In genomic region chrX:57233596-57233995, GRCm38 (mm10) we compare ENCODE assay signal across 27 mouse cellular contexts. TPM values are rescaled to one million over a fixed set of nuclear protein-coding genes. Genes with fewer than 3 reads are reported as not detected.
DNase-seq lines count a peak whose midpoint lies in the region; ATAC-seq lines count a peak whose summit lies in the region.
"Had no signal": no experiment of that assay in that cellular context is flagged by ENCODE, and none has a peak within 500 bp of the region (broad histone marks: within the 10 kb centered on the region; RNA-seq: fewer than 3 reads in every experiment).

No protein-coding gene starts in this region.

- H3K9ac ChIP-seq in hindbrain, embryonic 11.5 days (ENCODE audit: low read depth, low read length): no peak overlapping the region
- H3K9ac ChIP-seq: embryonic facial prominence, embryonic 12.5 days; forebrain, embryonic 12.5 days; heart, embryonic 15.5 days; hindbrain, embryonic 14.5 days had no signal

- no peak overlapping the region for H3K27ac ChIP-seq in hindbrain, embryonic 11.5 days (ENCODE audit: low read depth, low read length)
- H3K27ac ChIP-seq: embryonic facial prominence, embryonic 12.5 days; forebrain, embryonic 12.5 days; heart, adult 2 months; heart, embryonic 15.5 days; hindbrain, embryonic 14.5 days had no signal

- no peaks in the 10 kb centered on the region for H3K36me3 ChIP-seq in hindbrain, embryonic 11.5 days (ENCODE audit: control insufficient read depth, insufficient read depth, low read length)
- H3K36me3 ChIP-seq: embryonic facial prominence, embryonic 12.5 days; forebrain, embryonic 12.5 days; heart, embryonic 15.5 days had no signal

- intact Hi-C loops in left cerebral cortex, postnatal 25 days (cut with DNase I): no loop called here

- H3K4me1 ChIP-seq in hindbrain, embryonic 11.5 days (replicated peaks; ENCODE audit: control insufficient read depth, insufficient read depth, low read length): no peaks in the 10 kb centered on the region
- H3K4me1 ChIP-seq: embryonic facial prominence, embryonic 12.5 days; forebrain, embryonic 12.5 days; heart, embryonic 15.5 days had no signal

- no peaks in the 10 kb centered on the region for H3K27me3 ChIP-seq in hindbrain, embryonic 11.5 days (ENCODE audit: control insufficient read depth, insufficient read depth, low read length)
- H3K27me3 ChIP-seq: CH12.LX; embryonic facial prominence, embryonic 12.5 days; forebrain, embryonic 12.5 days; heart, embryonic 15.5 days had no signal

- H3K4me3 ChIP-seq in hindbrain, embryonic 11.5 days (ENCODE audit: low read depth, low read length): no peak overlapping the region
- H3K4me3 ChIP-seq: embryonic facial prominence, embryonic 12.5 days; forebrain, embryonic 12.5 days; heart, adult 2 months; heart, embryonic 15.5 days had no signal

- no peaks in the 10 kb centered on the region for H3K9me3 ChIP-seq in hindbrain, embryonic 11.5 days (ENCODE audit: control insufficient read depth, low read length)
- H3K9me3 ChIP-seq: embryonic facial prominence, embryonic 12.5 days; forebrain, embryonic 12.5 days; heart, embryonic 15.5 days had no signal

- WGBS in hindbrain, embryonic 11.5 days: 65% methylated on average over 2 of the region's 2 CpGs

- no peak overlapping the region for H3K4me2 ChIP-seq in hindbrain, embryonic 11.5 days (replicated peaks; ENCODE audit: low read depth, low read length)
- H3K4me2 ChIP-seq: embryonic facial prominence, embryonic 12.5 days; forebrain, embryonic 12.5 days; heart, embryonic 11.5 days; heart, embryonic 15.5 days; hindbrain, embryonic 14.5 days had no signal

- no peak for ATAC-seq in hindbrain, embryonic 11.5 days (ENCODE audit: low FRiP score)
- ATAC-seq: activated CD4-positive, CD25-positive, alpha-beta regulatory T cell, adult 4 months; forebrain, embryonic 16.5 days; Patski had no signal

- peak; percentile 11 for DNase-seq in layer of hippocampus, adult 11-12 months (ENCODE audit: low spot score)
- DNase-seq in layer of hippocampus, postnatal 10 days (ENCODE audit: low spot score in 2 of 2): no peak
- peak; percentile 23 to 60 for DNase-seq in left cerebral cortex, postnatal 25 days (ENCODE audit: low spot score in 2 of 2)
- no peak for DNase-seq in left cerebral cortex, adult 11 months (ENCODE audit: low spot score)
- peak; percentile 11 to 28 for DNase-seq in frontal cortex, postnatal 36 days (ENCODE audit: low spot score in 2 of 2)
- DNase-seq in right cerebral cortex, postnatal 25 days: peak; percentile 4
- no peak for DNase-seq in hindbrain, embryonic 11.5 days (ENCODE audit: low spot score)
- no peak for DNase-seq in embryo, embryonic 11 days
- DNase-seq: adrenal gland, postnatal 14 days; cerebellum, adult 2 months; cerebellum, postnatal 10 days; gastrocnemius, postnatal 14 days; heart, adult 2 months; heart, postnatal 14 days had no signal

RNA-seq across cellular contexts. Expression of gene Cd40lg, which starts 21.7 kb away (rescaled TPM):
- not detected for total RNA-seq in layer of hippocampus, postnatal 10 days (2021)
- total RNA-seq in left cerebral cortex, postnatal 25 days (2021): not detected
- not detected in 2 replicates for polyA plus RNA-seq in hindbrain, embryonic 11.5 days (2014; fragmentation: Nextera tagmentation; extraction: Ambion mirVana)
- total RNA-seq: adrenal gland, adult 18-20 months; adrenal gland, postnatal 14 days; gastrocnemius, adult 18-20 months; gastrocnemius, postnatal 14 days; heart, adult 2 months; hematopoietic stem cell, adult 5-6 weeks had no signal
- polyA plus RNA-seq: cerebellum, adult 2 months; embryonic facial prominence, embryonic 12.5 days; forebrain, embryonic 12.5 days; forebrain, embryonic 16.5 days; gonadal fat pad, adult 2 months; heart, embryonic 11.5 days; heart, embryonic 15.5 days; hindbrain, embryonic 14.5 days; Patski had no signal

Comparison
In these comparisons a context has a peak if more than half of its experiments do, and no peak if none do; other contexts are left out.
1. DNase-seq: peak in layer of hippocampus, adult 11-12 months (single experiment), left cerebral cortex, postnatal 25 days (2 of 2), frontal cortex, postnatal 36 days (2 of 2) and right cerebral cortex, postnatal 25 days (single experiment); none in layer of hippocampus, postnatal 10 days (0 of 2), left cerebral cortex, adult 11 months (single experiment), hindbrain, embryonic 11.5 days (single experiment) and embryo, embryonic 11 days (single experiment).